ENCODE assay signal across 7 mouse cellular contexts in the genomic region with DNA sequence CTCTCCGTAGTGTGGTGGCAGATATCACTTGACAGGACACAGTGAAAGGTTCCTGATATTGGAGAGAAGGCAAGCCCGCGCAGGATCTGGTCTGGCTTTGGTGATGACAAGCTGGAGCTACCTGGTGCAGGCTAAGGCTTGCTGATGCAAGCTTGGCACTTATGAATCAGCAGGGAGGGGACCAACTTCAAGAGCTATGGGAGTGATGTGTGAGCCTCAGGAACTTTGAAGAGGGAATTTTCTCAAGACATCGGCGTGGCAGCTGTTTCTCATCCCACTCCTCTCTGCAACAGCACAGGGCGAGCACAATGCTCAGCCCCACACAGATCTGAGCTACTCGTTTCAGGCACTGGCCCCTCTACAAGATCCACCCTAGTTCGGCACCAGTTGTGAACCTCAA. TPM values are rescaled to one million over a fixed set of nuclear protein-coding genes. Genes with fewer than 3 reads are reported as not detected.
DNase-seq lines count a peak whose midpoint lies in the region; ATAC-seq lines count a peak whose summit lies in the region.

A gene (plus strand): TSS at position 302 of the 400 bp plus-strand sequence.

- 69% methylated on average over 8 of the region's 8 CpGs for WGBS in forebrain, embryonic 10.5 days
- WGBS in limb, embryonic 13.5 days, result 64% methylated on average over 8 of the region's 8 CpGs
- 56% methylated on average over 8 of the region's 8 CpGs for WGBS in stomach, embryonic 14.5 days

- no peaks in the 10 kb centered on the region for H3K36me3 ChIP-seq in forebrain, embryonic 10.5 days (replicated peaks)
- H3K36me3 ChIP-seq in limb, embryonic 13.5 days, result no peaks in the 10 kb centered on the region
- no peaks in the 10 kb centered on the region for H3K36me3 ChIP-seq in stomach, embryonic 14.5 days (ENCODE audit: control insufficient read depth, insufficient read depth, low read length)

- no peaks in the 10 kb centered on the region for H3K9me3 ChIP-seq in forebrain, embryonic 10.5 days
- no peaks in the 10 kb centered on the region for H3K9me3 ChIP-seq in limb, embryonic 13.5 days
- H3K9me3 ChIP-seq in stomach, embryonic 14.5 days (ENCODE audit: control insufficient read depth, low read depth, low read length), result no peaks in the 10 kb centered on the region

- no peak within 1 kb of the TSS for H3K9ac ChIP-seq in limb, embryonic 13.5 days
- H3K9ac ChIP-seq in stomach, embryonic 14.5 days (replicated peaks; ENCODE audit: low read depth, low read length), result no peak within 1 kb of the TSS

- intact Hi-C loops in heart, postnatal 25 days (cut with DNase I), result no loop called here

- H3K4me1 ChIP-seq in forebrain, embryonic 10.5 days, result no peaks in the 10 kb centered on the region
- no peaks in the 10 kb centered on the region for H3K4me1 ChIP-seq in limb, embryonic 13.5 days
- H3K4me1 ChIP-seq in stomach, embryonic 14.5 days (ENCODE audit: control insufficient read depth, insufficient read depth, low read length), result no peaks in the 10 kb centered on the region

- ATAC-seq in limb, embryonic 13.5 days (ENCODE audit: low FRiP score, low read depth), result no peak
- ATAC-seq in stomach, embryonic 14.5 days (ENCODE audit: insufficient number of reproducible peaks, insufficient read depth, low FRiP score, low read depth), result no peak

- no peak within 1 kb of the TSS for H3K4me2 ChIP-seq in limb, embryonic 13.5 days (replicated peaks)
- H3K4me2 ChIP-seq in stomach, embryonic 14.5 days (replicated peaks; ENCODE audit: low read depth, low read length), result no peak within 1 kb of the TSS

- peak; percentile 49 for DNase-seq in urinary bladder, adult 2 months (ENCODE audit: low spot score)
- DNase-seq in urinary bladder, postnatal 10 days (ENCODE audit: low spot score), result no peak
- no peak for DNase-seq in forebrain, embryonic 10.5 days (ENCODE audit: extremely low spot score, low spot score)
- no peak for DNase-seq in heart, postnatal 25 days (ENCODE audit: low spot score)
- no peak for DNase-seq in spleen, postnatal 4 days (ENCODE audit: low spot score in 2 of 2)

- H3K27ac ChIP-seq in forebrain, embryonic 10.5 days, result no peak within 1 kb of the TSS
- no peak within 1 kb of the TSS for H3K27ac ChIP-seq in limb, embryonic 13.5 days
- no peak within 1 kb of the TSS for H3K27ac ChIP-seq in stomach, embryonic 14.5 days (ENCODE audit: low read length)

- H3K27me3 ChIP-seq in forebrain, embryonic 10.5 days (ENCODE audit: poor library complexity, severe bottlenecking), result peaks cover 11% of the 10 kb centered on the region
- peaks cover 25% of the 10 kb centered on the region for H3K27me3 ChIP-seq in limb, embryonic 13.5 days
- H3K27me3 ChIP-seq in stomach, embryonic 14.5 days (ENCODE audit: control insufficient read depth, insufficient read depth, low read length), result no peaks in the 10 kb centered on the region

- H3K4me3 ChIP-seq in forebrain, embryonic 10.5 days, result no peak within 1 kb of the TSS
- H3K4me3 ChIP-seq in limb, embryonic 13.5 days, result no peak within 1 kb of the TSS
- H3K4me3 ChIP-seq in stomach, embryonic 14.5 days (ENCODE audit: low read depth, low read length), result no peak within 1 kb of the TSS

RNA-seq across cellular contexts. Expression of the gene that starts here (rescaled TPM):
- polyA plus RNA-seq in urinary bladder, adult 2 months (2012; rRNA removed), result 52.8 and 75.6 TPM in 2 replicates
- polyA plus RNA-seq in forebrain, embryonic 10.5 days (2016; fragmentation: Nextera tagmentation; extraction: Ambion mirVana), result 24.5 and 26.4 TPM in 2 replicates
- 100 to 1,000 TPM in 1 of 2 experiments, 10 to 100 TPM in 1; 97.1 to 108 TPM for total RNA-seq in heart, postnatal 25 days (2021)
- 27.6 and 28.0 TPM in 2 replicates for polyA plus RNA-seq in limb, embryonic 13.5 days (2015; fragmentation: Nextera tagmentation; extraction: Ambion mirVana)
- polyA plus RNA-seq in stomach, embryonic 14.5 days (2014; fragmentation: Nextera tagmentation; extraction: Ambion mirVana), result 31.7 and 35.2 TPM in 2 replicates
